Mouse (Mus musculus) hindbrain, embryonic 16.5 days (tissue): Measurements from ENCODE around the gene Ppp1r3g. TPM values are rescaled to one million over a fixed set of nuclear protein-coding genes. Genes with fewer than 3 reads are reported as not detected.

Experiments
- ATAC-seq: fragments of 200-750 bp; cut with Nextera tagmentation; 2 replicates; pipeline ENCODE4 v1.8.0; 2017; ENCODE audit warnings: moderate TSS enrichment, moderate library complexity
- H3K27ac ChIP-seq: fragments of 300-500 bp; sonication (generic); 2 replicates; pipeline ENCODE4 v1.5.1; 2014; ENCODE audit warnings: low read depth, mild to moderate bottlenecking, control low read depth, low read length, moderate library complexity
- H3K27me3 ChIP-seq: fragments of 300-500 bp; sonication (generic); replicated peaks from 2 replicates; pipeline ENCODE4 v1.6.1; 2014; ENCODE audit warnings: low read length; ENCODE audit not compliant: control insufficient read depth, insufficient read depth
- H3K36me3 ChIP-seq: fragments of 300-500 bp; sonication (generic); 2 replicates; pipeline ENCODE4 v1.6.1; 2014; ENCODE audit warnings: mild to moderate bottlenecking, low read length, moderate library complexity, mixed read lengths; ENCODE audit not compliant: control insufficient read depth, insufficient read depth
- H3K4me1 ChIP-seq: fragments of 300-500 bp; sonication (generic); 2 replicates; pipeline ENCODE4 v1.6.1; 2014; ENCODE audit warnings: low read depth, low read length; ENCODE audit not compliant: control insufficient read depth, insufficient read depth
- H3K4me2 ChIP-seq: fragments of 300-500 bp; sonication (generic); 2 replicates; pipeline ENCODE4 v1.6.1; 2014; ENCODE audit warnings: mild to moderate bottlenecking, low read length, control low read depth, moderate library complexity
- H3K4me3 ChIP-seq: fragments of 300-500 bp; sonication (generic); 2 replicates; pipeline ENCODE4 v1.5.1; 2014; ENCODE audit warnings: mild to moderate bottlenecking, low read length, control low read depth, moderate library complexity
- H3K9ac ChIP-seq: fragments of 300-500 bp; sonication (generic); 2 replicates; pipeline ENCODE4 v1.6.1; 2014; ENCODE audit warnings: low read depth, mild to moderate bottlenecking, control low read depth, low read length, moderate library complexity
- H3K9me3 ChIP-seq: fragments of 300-500 bp; sonication (generic); 2 replicates; pipeline ENCODE4 v1.6.1; 2014; ENCODE audit warnings: mild to moderate bottlenecking, low read length, moderate library complexity; ENCODE audit not compliant: control insufficient read depth
- WGBS: fragments of 180-500 bp; shearing (Covaris S2); extraction: QIAGEN DNeasy Blood & Tissue Kit; methylation state at CpG from one replicate; pipeline ENCODE4 v1.1.7; 2014; 5-methylcytosine and 5-hydroxymethylcytosine counted together
- polyA plus RNA-seq: library from polyadenylated mRNA; unstranded; fragments of >200 nt; fragmentation: Nextera tagmentation; extraction: Ambion mirVana; gene quantifications from 2 replicates; pipeline ENCODE4 v1.2.1, GENCODE M21; 2015

Ppp1r3g gene
- polyA plus RNA-seq, 1 experiment from 2014 or later, result 1.2 TPM

- Histone ChIP-seq H3K27me3 (no peaks in the 10 kb centered on the region), H3K4me2 (no peak overlapping the region), H3K4me3 (no peak overlapping the region), H3K36me3 (no peaks in the 10 kb centered on the region), H3K27ac (no peak overlapping the region), H3K9me3 (no peaks in the 10 kb centered on the region), H3K9ac (no peak overlapping the region), H3K4me1 (peaks cover 11% of the 10 kb centered on the region)
- WGBS, result 74% methylated on average over 3 of the region's 3 CpGs
- ATAC-seq, result no peak
Observed at GRCm38 (mm10) chr13:36015636-36016035, 57.0 kb downstream of the Ppp1r3g start.

GRCm38 (mm10) chr13:36018017-36018416, 59.4 kb downstream of the Ppp1r3g start:
- no peak for ATAC-seq
- 64% methylated on average over 2 of the region's 2 CpGs for WGBS
- no peaks in the 10 kb centered on the region for H3K27me3 ChIP-seq

GRCm38 (mm10) chr13:36019309-36020274, 61.0 kb downstream of the Ppp1r3g start:
- Histone ChIP-seq H3K27ac (peak overlapping the region; percentile 80), H3K36me3 (no peaks in the 10 kb centered on the region), H3K4me2 (peak overlapping the region; percentile 13; the same call in 1 of the 2 replicates), H3K9me3 (no peaks in the 10 kb centered on the region), H3K4me3 (no peak overlapping the region), H3K27me3 (no peaks in the 10 kb centered on the region), H3K9ac (peak overlapping the region; percentile 36; the same call in 1 of the 2 replicates), H3K4me1 (peaks cover 11% of the 10 kb centered on the region)
- ATAC-seq, result peak; percentile 88
- 28% methylated on average over 10 of the region's 10 CpGs for WGBS

More at GRCm38 (mm10) chr13:36018017-36018416, 59.4 kb downstream of the Ppp1r3g start:
- Histone ChIP-seq H3K36me3 (no peaks in the 10 kb centered on the region), H3K9me3 (no peaks in the 10 kb centered on the region), H3K9ac (no peak overlapping the region), H3K4me2 (no peak overlapping the region), H3K27ac (no peak overlapping the region), H3K4me1 (peaks cover 11% of the 10 kb centered on the region), H3K4me3 (no peak overlapping the region)

Other genes with a start within 250 kb of the Ppp1r3g start
- 8.3 TPM in 2 replicates for gene Rpp40, start 52.5 kb upstream of the Ppp1r3g start, polyA plus RNA-seq
- gene Fars2, start 158.6 kb downstream of the Ppp1r3g start, polyA plus RNA-seq, result 29.2 and 29.4 TPM in 2 replicates
- 38.8 and 40.0 TPM in 2 replicates for gene Lyrm4, start 158.7 kb downstream of the Ppp1r3g start, polyA plus RNA-seq